Mouse (Mus musculus) lung, postnatal 36 days (tissue): ENCODE data around the gene Gucy2f.
"Not testable (repeated sequence)": the region's sequence is repeated elsewhere in the genome, so short reads cannot be mapped to it uniquely, and the experiment has no call there.

Source experiments
- DNase-seq: peaks from one replicate; pipeline ENCODE4 v3.0.0; 2022; ENCODE audit warnings: mixed read lengths

Gene Gucy2f

DNA sequence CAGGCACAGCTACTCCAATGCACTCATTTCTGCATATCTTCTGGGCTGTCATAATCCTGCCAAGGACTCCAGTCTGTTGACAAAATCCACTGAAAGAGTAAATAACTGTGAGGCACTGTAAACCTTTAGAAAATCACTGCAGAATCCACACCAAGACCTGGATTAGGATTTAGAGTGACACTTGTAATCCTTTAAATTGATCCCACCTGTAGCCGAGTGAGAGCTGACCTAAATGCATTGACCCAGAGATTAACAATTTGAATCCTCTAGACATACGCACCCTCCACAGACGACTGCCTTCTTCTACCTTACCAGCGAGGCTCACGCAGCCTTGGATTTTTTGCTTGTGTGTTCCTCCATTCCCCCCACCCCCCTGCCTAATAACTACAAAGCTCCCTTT is at the start of gene Gucy2f:
Gene Gucy2f, minus strand, starts transcription at position 101 of the 400 bp plus-strand sequence.
- DNase-seq = no peak

DNA sequence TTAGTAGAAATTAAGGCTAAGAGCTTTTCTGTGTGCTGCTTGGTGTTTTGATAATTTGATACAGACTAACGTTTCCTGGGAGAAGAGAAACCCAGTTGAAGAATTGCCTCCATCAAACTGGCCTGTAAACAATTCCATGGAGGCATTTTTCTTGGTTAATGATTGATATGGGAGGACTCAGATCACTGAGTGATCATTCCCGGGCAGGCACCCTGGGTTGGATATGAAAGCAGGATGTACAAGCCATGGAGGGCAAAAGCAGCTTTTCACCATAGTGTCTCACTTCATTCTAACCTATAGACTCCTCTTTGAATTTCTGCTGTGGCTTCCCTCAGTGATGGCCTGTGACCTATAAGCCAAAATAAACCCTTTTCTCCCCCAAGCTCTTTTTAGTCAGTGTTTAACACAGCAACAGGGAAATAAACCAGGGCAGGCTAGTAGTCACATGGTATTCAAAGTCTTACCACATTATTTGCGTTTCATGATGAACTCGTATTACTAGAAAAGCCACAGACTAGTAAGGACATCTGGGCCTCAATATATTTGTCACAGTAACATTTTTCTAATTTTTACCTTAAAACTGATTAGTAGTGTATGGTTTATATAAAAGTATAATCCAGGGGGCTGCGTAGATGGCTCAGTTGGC is 49.1 kb upstream of the Gucy2f start:
- no peak for DNase-seq

DNA sequence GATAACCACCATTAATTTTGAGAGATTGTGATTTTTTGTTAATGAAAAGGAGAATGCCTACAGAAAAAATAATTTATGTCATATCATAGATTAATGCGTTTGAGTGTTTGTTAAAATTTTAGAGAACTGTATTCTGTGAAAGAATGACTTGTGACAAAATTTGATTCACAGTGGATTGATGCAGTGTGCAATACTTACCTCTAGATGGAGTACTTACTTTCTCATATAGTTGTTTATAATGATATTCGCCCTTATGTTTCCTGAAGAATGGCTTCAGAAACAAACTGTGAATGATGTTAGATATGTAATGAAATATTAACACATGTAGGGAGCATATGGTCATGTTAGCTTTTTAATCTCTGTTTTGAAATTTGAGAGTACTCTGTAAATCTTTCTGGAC is 40.4 kb upstream of the Gucy2f start:
- DNase-seq = peak; percentile 1

DNA sequence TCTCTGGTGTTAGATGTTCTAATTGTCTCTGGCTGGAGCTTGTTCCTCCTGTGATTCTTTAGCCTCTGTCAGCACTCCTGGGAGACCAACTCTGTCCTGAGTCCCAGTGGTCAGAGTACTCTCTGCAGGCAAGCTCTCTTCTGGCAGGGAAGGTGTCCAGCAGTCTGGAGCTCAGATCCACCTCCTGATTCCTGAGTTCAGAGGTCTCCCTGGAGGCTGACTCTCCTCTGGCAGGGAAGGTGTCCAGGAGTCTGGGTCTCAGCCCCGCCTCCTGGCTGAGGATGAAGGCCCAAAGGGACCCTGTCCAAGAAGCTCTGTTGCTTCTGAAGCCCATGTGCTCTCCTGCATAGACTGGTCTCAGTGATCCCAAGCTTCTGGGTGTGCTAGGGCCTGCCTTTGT is 39.4 kb upstream of the Gucy2f start:
- DNase-seq = not testable (repeated sequence)

DNA sequence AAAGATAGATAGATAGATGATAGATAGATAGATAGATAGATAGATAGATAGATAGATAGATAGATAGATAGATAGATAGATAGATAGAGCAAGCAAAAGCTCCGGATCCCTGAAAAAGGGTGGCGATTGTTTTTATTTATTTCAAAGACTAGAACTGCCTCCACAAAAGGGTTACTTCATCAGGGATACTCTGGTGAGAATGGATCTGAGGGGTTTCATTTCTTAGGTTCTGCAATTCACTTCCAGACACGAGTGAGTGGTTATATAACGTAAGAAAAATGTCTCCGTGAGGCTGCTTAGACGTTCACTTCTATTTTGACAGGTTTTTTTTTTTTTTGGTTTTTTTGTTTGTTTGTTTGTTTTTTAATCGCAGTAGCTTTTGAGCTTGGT is 32.0 kb upstream of the Gucy2f start:
- no peak for DNase-seq

DNA sequence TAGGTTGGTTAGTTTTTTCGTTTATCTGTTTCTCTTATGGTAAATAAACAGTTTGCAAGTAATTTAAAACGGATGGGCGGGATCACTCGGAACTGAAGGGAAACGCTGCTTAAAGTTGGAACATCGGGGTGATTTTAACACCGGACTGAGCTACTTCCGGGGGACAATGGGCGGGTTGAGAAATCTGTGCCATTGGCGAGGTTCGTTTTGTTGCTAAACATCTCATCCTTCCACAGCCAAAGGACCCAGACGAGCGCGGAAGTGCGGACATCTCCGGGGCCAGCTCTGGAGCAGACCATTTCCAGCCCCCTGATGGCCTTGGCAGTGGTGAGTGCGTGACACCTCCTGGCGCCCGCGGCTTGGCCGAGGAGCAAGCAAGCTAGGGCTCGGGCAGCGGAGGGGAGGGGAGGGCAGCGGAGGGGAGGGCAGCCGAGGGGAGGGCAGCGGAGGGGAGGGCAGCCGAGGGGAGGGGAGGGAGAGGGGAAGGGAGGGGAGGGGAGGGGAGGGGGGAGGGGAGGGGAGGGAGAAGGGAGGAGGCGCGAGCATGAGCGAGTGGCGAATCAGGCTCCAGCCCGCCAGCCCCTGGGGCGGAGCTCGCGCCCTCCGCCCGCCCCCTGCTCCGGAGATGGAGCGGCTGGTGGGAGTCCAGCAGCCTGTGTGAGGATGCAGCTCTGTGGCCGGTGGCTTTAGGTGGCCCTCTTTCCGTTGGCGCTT is 31.5 kb upstream of the Gucy2f start:
- peak; percentile 77 for DNase-seq

DNA sequence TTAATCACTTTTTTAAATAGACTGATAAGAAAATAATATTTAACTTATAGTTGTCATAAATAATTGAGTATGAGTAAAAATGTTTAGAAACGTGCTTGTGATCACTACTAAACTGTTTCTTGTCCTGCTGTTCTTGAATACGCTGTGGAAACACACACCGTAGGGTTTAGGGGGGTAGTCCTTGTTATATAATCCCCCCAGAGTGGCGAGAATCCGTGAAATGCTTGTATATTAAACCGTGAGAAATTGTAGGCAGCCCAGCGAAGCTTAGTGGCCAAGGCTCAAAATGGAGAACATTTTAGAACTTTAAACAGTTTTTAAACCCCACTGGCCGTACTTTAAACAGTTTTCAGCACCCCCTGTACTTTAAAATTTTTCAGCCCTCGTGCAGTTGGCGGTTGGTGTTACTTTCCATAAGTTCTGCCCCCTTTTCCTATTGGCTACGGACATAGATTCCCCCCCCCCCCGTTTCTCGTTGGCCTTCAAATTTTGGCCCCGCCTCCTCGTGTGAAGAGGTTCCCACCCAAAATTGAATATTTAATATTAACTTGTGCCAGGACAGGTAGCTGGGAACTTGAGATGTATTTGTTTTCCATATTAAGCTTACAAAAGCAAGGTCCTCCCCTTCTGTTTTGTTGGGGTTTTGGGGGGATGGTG is 30.8 kb upstream of the Gucy2f start:
- DNase-seq = peak; percentile 70

DNA sequence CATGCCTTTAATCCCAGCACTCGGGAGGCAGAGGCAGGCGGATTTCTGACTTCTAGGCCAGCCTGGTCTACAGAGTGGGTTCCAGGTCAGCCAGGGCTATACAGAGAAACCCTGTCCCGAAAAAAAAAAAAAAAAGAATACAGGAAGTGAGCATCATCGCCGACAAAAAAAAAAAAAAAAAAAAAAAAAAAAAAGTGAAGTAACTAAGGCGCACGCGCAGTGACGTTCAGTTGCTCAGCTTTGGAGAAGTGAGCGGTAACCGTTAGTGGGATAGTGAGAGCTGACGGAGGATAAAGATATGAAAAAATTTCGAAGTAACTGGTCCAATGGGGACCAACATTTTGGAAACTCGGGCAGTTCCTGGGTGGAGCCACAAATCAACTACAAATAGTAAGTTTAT is 29.8 kb upstream of the Gucy2f start, which contains the start of gene Nxt2:
Gene Nxt2, plus strand, starts transcription at position 229 of the 400 bp plus-strand sequence.
- no peak for DNase-seq

DNA sequence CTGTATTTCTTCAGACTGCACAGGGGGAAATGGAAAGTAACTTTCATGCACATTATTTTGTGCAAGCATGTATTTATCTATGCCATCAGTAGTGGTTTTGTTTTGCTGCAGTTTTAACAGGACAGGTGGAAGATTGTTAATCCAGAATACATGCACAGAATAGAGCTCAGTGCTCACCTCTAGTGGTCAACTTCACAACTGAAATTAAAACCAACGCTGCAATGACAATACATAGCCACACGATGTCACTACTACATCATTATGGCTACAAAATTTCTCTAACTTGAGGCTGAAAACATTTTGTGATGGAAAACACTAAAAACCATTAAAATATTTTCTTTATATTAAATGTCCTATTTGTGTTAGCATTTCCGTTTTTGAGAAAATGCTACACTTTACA is 3.6 kb upstream of the Gucy2f start:
- DNase-seq = peak; percentile 62

DNA sequence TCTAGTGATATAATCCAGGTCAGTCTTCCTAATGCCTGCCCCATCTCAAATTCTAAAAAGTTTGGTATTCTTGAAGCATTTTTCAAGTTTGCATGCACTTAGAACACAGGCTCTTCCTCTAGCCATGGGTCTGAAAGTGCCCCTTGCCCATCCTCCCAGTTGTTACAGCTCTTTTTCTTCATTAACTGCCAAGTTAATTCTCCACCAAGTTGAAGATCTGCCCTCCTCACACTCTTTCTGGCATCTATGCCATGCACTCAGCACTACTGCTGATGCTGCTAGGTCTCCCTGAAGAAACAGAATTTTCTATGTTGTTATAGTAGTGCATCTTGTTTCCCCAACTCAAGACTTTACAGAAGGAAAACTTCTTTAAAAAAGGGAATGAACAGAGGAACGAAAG is 1.2 kb downstream of the Gucy2f start:
- DNase-seq = no peak

DNA sequence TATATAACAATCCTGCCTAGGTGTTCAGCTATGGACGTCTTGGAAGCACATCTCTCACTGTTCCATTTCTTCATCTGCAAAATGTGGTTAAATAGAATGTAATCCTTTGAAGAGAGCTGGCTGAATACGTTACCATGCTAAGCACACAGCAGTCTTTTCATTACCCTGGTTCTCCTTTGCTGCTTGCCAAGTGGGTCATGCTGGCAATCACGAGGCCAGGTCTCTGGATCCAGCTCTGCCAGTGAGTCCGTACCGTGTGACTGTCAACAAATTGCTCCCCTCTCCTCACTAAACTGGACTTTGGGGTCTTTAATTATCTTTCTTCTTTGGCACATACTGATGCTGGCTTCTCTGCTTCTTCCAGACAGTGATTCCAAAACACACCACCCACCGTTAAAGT is 2.3 kb downstream of the Gucy2f start:
- DNase-seq = no peak

DNA sequence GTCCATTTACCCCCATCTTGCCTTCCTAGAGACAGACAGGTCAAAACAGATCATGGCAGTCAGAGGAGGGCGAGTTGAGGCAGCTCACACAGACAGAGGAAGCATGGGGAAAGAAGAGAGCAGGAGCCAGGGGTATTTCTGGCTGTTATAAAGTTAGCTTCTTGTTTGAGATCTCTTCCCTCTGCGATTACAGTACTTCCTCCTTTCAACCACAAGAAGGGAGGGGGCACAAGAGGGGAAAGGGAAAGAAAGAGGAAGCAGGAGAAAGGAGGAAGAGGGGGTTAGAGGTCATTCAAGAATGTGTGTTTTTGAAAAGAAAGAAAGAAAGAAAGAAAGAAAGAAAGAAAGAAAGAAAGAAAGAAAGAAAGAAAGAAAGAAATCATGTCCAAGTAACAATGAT is 6.4 kb downstream of the Gucy2f start:
- peak; percentile 3 for DNase-seq

DNA sequence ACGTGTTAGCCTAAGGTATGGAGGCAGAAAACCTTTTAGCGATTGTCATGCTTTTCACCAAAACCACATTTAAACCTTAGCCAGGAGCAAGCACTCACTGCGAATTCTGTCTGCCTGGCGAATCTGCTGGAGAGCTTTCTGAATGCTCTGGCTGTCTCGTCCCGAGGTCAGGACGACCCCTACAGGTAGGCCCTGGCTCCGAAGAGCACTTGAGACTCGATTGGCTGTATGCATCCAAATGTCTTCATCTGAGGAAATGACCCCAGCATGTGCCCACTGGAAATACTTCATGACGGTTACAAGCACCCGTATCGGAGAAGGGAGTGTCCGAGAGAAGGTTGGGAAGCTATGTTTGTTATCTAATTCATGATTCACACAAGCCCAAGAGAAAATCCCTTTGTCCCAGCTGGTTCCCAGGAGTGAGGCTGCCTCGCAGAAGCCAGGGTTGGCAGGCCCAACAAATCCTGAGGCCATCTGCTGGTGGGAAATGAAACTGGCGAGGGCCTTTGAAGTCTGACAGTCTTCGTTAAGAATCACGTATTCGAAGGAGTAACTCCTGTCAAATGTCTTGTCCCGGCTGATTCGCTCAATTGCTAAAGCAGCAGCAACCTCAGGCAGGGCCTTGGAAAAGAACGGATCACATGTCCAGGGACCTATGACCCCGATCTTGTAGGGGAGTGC is 7.6 kb downstream of the Gucy2f start:
- DNase-seq = peak; percentile 24

DNA sequence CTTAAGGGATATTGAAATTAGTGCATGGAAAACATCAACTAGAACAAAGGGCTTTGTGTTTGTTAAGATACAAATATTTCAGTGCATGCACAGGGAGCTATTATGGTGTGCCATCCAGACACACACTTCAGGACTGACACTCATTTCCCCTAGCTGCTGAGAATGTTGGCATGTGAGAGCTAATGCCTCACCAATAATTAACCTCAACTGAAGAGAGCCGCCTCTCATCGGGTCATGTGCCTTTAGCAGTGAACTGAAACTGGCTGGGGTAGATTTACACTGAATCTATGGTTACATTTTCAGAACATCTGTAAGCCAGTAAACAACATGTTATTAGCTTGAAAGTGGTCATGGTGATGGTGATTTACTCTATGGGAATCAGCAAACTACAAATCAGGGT is 14.7 kb downstream of the Gucy2f start:
- no peak for DNase-seq

DNA sequence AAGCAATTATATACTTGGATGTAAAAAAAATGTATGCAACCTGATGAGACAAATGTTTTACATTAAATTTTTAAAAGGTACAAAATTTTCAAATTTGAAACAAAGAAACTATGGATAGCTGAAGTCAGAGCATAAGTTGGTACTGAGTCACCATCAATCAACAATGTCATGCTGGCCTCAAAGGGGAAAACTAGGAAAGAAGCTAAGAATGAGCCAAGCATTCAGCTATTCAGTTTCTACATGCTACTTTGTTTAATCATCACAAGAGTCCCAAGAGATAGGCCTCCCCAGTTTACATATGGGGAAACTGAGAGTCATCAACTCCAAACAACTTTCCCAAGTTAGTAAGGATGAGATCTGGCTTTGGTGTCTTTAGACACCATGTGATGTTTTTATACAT is 19.8 kb downstream of the Gucy2f start:
- DNase-seq = no peak

DNA sequence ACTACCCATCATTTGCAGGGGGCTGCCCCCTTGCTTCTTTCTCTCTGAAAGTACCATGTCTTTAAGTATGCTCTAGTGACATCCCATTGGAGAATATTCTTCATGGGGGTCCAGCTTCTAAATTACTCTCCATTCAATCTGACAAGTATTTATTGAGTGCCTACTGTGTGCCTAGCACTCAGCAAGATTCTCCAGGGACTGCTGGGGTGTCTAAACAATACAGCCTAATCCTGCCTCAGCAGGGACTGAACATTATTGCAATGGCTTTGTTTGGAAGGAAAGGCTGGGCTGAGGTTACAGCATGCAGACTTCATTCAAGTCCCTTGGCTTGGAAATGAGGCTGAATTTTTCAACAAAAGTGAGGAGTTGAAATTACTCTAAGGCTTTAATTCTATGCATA is 81.0 kb downstream of the Gucy2f start:
- DNase-seq = no peak

DNA sequence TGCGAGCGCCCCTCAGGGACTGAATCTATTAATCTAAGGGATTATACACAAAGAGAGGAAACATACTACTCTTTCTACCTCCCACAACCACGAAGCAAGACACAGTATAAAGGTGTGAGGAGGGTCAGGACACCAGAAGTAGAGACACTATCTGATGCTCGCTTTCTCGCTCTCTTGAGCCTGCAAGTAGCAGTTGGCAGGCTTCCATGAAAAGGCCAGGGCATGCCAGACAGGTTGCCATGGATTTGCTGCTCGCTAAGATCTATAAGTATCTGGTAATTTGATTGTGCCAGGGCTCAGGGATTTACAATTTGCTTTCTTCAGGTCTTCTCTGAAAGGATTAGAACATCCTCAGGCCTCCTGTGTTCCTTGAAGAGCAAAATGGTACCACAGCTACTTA is 85.5 kb downstream of the Gucy2f start:
- DNase-seq = no peak

DNA sequence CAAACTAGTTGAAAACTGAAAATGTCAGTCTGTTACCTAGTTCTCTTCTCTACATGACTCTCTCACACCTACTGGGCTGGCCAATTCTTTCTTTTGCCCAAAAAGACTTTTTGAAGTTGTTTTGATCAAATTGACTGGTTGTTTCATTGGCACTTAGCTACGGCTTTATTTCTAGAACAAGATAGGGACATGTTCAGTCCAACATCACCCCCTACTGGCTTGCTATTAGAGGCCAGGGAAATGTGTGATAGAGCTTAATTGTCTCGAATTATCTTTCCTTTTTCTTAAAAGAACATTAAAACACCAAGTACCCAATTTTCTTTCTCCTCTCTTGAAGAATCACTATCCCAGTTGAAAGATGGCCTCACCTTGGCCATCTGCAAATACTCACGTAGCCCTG is 99.8 kb downstream of the Gucy2f start:
- peak; percentile 9 for DNase-seq

DNA sequence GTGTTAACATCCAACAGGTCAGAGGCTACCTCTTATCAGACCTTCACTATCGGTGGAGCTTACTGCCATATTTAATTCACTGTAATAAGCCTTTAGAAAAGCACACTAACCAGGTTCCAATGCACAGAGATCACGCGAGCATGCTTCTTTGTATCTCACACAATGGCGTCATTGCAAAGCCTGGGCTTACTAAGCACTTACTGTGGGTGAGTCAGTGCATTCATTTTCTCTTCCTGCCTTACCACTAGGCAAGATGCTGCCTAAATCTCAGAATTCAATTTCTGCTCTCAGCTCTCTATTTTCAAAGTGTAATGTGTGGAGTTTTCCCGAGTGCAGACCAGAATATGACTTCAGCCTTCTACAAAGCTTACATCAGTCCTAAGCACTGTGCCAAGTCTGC is 101.2 kb downstream of the Gucy2f start:
- no peak for DNase-seq

DNA sequence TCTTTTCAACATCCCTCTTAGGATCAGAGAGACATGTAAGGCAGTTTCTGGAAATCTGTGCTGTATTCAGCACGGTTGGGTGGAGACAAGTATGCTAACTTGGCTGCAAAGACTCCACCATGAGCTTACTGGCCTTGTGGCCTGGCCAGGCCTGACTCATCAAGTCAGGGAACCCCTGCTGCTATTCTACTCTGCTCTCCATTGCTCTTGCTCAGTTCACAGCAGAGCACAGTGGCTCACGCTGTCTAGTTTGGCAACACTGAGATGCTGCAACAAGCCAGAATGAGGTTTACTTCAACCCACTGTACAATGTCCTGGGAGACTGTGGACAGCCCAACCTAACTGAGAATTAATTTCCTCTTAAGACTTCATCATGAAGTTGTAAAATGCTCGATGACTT is 134.1 kb downstream of the Gucy2f start:
- no peak for DNase-seq
